Mouse (Mus musculus): ENCODE data around the gene Ano7. TPM values are rescaled to one million over a fixed set of nuclear protein-coding genes. Genes with fewer than 3 reads are reported as not detected.

The Ano7 gene
- polyA plus RNA-seq (2014; fragmentation: Nextera tagmentation; extraction: Ambion mirVana), result 0.23 TPM in 1 of 2 replicates, not detected in the other

GRCm38 (mm10) chr1:93373665-93374064 lies at the start of gene Ano7:
Gene Ano7, plus strand, starts transcription at chr1:93373930.
- ATAC-seq (ENCODE audit: low FRiP score) (no peak), DNase-seq (ENCODE audit: low spot score) (no peak)
- no peak within 1 kb of the TSS for H3K27ac ChIP-seq (ENCODE audit: low read depth, low read length)
- no peaks in the 10 kb centered on the region for H3K4me1 ChIP-seq (replicated peaks; ENCODE audit: control insufficient read depth, insufficient read depth, low read length)
- no peaks in the 10 kb centered on the region for H3K9me3 ChIP-seq (ENCODE audit: control insufficient read depth, low read length)
- H3K27me3 ChIP-seq (ENCODE audit: control insufficient read depth, insufficient read depth, low read length), result no peaks in the 10 kb centered on the region
- no peak within 1 kb of the TSS for H3K4me2 ChIP-seq (replicated peaks; ENCODE audit: low read depth, low read length)
- no peaks in the 10 kb centered on the region for H3K36me3 ChIP-seq (ENCODE audit: control insufficient read depth, insufficient read depth, low read length)
- no peak within 1 kb of the TSS for H3K9ac ChIP-seq (ENCODE audit: low read depth, low read length)
- WGBS, result 82% methylated on average over 4 of the region's 4 CpGs
- no peak within 1 kb of the TSS for H3K4me3 ChIP-seq (ENCODE audit: low read depth, low read length)

- no peaks in the 10 kb centered on the region; the same call in 1 of the 2 replicates for H3K4me1 ChIP-seq (replicated peaks; ENCODE audit: control insufficient read depth, insufficient read depth, low read length)
- DNase-seq (ENCODE audit: low spot score) (no peak), ATAC-seq (ENCODE audit: low FRiP score) (no peak)
- WGBS, result 91% methylated on average over 6 of the region's 6 CpGs
- H3K9ac ChIP-seq (ENCODE audit: low read depth, low read length), result no peak overlapping the region
- no peak overlapping the region for H3K27ac ChIP-seq (ENCODE audit: low read depth, low read length)
- no peaks in the 10 kb centered on the region for H3K27me3 ChIP-seq (ENCODE audit: control insufficient read depth, insufficient read depth, low read length)
- H3K9me3 ChIP-seq (ENCODE audit: control insufficient read depth, low read length), result no peaks in the 10 kb centered on the region
- H3K36me3 ChIP-seq (ENCODE audit: control insufficient read depth, insufficient read depth, low read length), result 0 out of 2 replicates have a peak, but pooled peaks cover 7% of the 10 kb centered on the region
- no peak overlapping the region for H3K4me2 ChIP-seq (replicated peaks; ENCODE audit: low read depth, low read length)
- H3K4me3 ChIP-seq (ENCODE audit: low read depth, low read length), result no peak overlapping the region
Measured at GRCm38 (mm10) chr1:93323973-93324372, 49.8 kb upstream of the Ano7 start.

DNA sequence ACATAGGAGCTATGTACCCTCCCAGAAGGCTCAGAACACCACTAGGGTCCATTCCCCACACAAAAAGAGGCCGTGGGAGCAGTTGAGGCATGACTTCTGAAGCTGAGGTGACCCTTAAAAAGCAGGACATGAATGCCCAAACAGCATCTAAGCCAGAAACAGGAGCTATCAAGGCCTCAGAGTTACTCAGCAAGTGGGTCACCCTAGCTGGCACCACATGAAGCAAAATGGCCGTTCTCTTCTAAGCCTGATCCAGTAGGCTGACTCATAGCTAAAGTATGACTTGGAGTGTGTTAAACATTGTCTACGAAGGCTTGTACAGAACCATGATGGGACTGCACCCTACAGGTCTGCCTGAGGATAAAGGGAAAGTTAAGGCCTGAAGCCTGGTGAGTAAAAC lies 47.3 kb upstream of the Ano7 start:
- Histone ChIP-seq H3K9ac (ENCODE audit: low read depth, low read length) (no peak overlapping the region), H3K4me1 (replicated peaks; ENCODE audit: control insufficient read depth, insufficient read depth, low read length) (no peaks in the 10 kb centered on the region; the same call in 1 of the 2 replicates), H3K27ac (ENCODE audit: low read depth, low read length) (no peak overlapping the region), H3K4me2 (replicated peaks; ENCODE audit: low read depth, low read length) (no peak overlapping the region), H3K27me3 (ENCODE audit: control insufficient read depth, insufficient read depth, low read length) (no peaks in the 10 kb centered on the region), H3K4me3 (ENCODE audit: low read depth, low read length) (no peak overlapping the region), H3K36me3 (ENCODE audit: control insufficient read depth, insufficient read depth, low read length) (0 out of 2 replicates have a peak, but pooled peaks cover 7% of the 10 kb centered on the region), H3K9me3 (ENCODE audit: control insufficient read depth, low read length) (no peaks in the 10 kb centered on the region)
- DNase-seq (ENCODE audit: low spot score) (no peak), ATAC-seq (ENCODE audit: low FRiP score) (no peak)
- WGBS, result 90% methylated on average over 3 of the region's 3 CpGs

DNA sequence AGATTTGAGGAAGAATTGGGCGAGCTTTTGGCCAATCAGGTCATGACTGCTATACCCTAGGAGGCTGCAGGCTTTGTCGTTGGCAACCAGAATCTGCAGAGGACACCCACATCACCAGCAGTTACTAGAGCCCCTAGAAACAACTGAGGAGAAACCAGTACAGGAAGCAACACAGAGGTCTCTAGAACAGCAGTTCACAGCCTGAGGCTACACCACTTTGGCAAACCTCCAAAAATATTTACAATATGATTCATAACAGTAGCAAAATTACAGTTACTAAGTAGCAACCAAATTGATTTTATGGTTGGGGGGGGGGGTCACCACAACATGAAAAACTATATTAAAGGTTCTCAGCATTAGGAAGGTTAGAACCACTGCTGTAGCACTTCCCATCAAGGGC lies 39.1 kb upstream of the Ano7 start:
- ATAC-seq (ENCODE audit: low FRiP score) (no peak), DNase-seq (ENCODE audit: low spot score) (no peak)
- Histone ChIP-seq H3K9me3 (ENCODE audit: control insufficient read depth, low read length) (no peaks in the 10 kb centered on the region), H3K4me2 (replicated peaks; ENCODE audit: low read depth, low read length) (no peak overlapping the region), H3K27ac (ENCODE audit: low read depth, low read length) (no peak overlapping the region), H3K9ac (ENCODE audit: low read depth, low read length) (no peak overlapping the region), H3K27me3 (ENCODE audit: control insufficient read depth, insufficient read depth, low read length) (no peaks in the 10 kb centered on the region), H3K4me3 (ENCODE audit: low read depth, low read length) (no peak overlapping the region), H3K4me1 (replicated peaks; ENCODE audit: control insufficient read depth, insufficient read depth, low read length) (no peaks in the 10 kb centered on the region), H3K36me3 (ENCODE audit: control insufficient read depth, insufficient read depth, low read length) (0 out of 2 replicates have a peak, but pooled peaks cover 3% of the 10 kb centered on the region)
- 82% methylated on average over 2 of the region's 2 CpGs for WGBS

DNA sequence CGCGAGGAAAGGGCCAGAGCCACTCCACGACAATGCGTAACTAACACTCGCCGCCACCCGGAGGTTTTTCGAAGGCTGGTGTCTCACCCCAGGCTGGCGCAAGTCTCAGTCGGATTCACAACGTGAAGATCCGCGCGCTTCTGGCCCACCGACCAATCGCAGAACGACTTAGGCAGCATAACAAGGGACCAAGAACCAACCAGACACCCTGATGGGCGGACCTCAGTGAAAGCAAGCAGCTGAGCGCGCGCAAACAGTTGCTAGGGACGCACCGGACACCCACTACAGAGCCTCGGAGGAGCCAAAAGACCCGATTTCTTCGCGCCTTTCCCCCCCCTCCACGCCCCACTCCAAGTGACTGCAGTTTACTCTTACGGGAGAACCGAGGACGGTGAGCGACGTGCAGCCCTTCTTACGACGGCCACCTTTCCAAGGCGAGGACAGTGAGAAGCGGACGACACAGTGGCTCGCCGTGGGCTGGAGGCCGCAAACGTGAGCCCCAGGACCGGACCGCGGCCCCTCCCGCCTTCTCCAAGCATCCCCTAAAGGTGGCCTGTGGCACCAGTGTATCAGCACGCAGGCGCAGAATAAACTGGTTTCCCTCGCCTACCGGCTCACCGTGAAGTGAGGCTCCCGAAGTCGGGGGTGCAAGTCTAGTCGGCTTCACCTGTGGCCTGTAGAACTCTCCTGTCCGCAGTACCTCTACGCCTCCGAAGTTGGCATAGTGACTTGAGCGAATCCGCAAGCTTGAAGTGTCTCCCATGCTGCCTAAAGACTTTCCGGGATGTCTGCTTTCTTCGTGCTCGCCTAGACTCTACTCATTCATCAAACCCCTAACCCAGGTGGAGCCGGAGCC lies 30.9 kb upstream of the Ano7 start, which contains the start of the genes Ppp1r7 and Pask:
TSS of gene Ppp1r7 (plus strand) at position 207 of the 856 bp plus-strand sequence.
TSS of gene Pask (minus strand) at position 835 of the 856 bp plus-strand sequence.
- H3K27ac ChIP-seq (ENCODE audit: low read depth, low read length), result peak within 1 kb of the TSS; percentile 51
- H3K27me3 ChIP-seq (ENCODE audit: control insufficient read depth, insufficient read depth, low read length), result no peaks in the 10 kb centered on the region
- H3K4me2 ChIP-seq (replicated peaks; ENCODE audit: low read depth, low read length), result peak within 1 kb of the TSS; percentile 74
- peak within 1 kb of the TSS; percentile 89 for H3K4me3 ChIP-seq (ENCODE audit: low read depth, low read length)
- H3K36me3 ChIP-seq (ENCODE audit: control insufficient read depth, insufficient read depth, low read length), result no peaks in the 10 kb centered on the region
- peak within 1 kb of the TSS; percentile 83 for H3K9ac ChIP-seq (ENCODE audit: low read depth, low read length)
- 0 out of 2 replicates have a peak, but pooled peaks cover 2% of the 10 kb centered on the region for H3K4me1 ChIP-seq (replicated peaks; ENCODE audit: control insufficient read depth, insufficient read depth, low read length)
- no peaks in the 10 kb centered on the region for H3K9me3 ChIP-seq (ENCODE audit: control insufficient read depth, low read length)
- ATAC-seq (ENCODE audit: low FRiP score), result peak; percentile 95
- whole genome bisulfite sequencing, result under 1% methylated on average over 63 of the region's 63 CpGs
- DNase-seq (ENCODE audit: low spot score), result peak; percentile 98

- WGBS, result under 1% methylated on average over 39 of the region's 39 CpGs
- H3K36me3 ChIP-seq (ENCODE audit: control insufficient read depth, insufficient read depth, low read length), result no peaks in the 10 kb centered on the region
- H3K4me2 ChIP-seq (replicated peaks; ENCODE audit: low read depth, low read length), result peak overlapping the region; percentile 74
- DNase-seq (ENCODE audit: low spot score), result peak; percentile 92
- 0 out of 2 replicates have a peak, but pooled peaks cover 2% of the 10 kb centered on the region for H3K4me1 ChIP-seq (replicated peaks; ENCODE audit: control insufficient read depth, insufficient read depth, low read length)
- H3K9ac ChIP-seq (ENCODE audit: low read depth, low read length), result peak overlapping the region; percentile 83
- ATAC-seq (ENCODE audit: low FRiP score), result peak; percentile 96
- peak overlapping the region; percentile 21; the same call in 1 of the 2 replicates for H3K27ac ChIP-seq (ENCODE audit: low read depth, low read length)
- H3K27me3 ChIP-seq (ENCODE audit: control insufficient read depth, insufficient read depth, low read length), result no peaks in the 10 kb centered on the region
- no peaks in the 10 kb centered on the region for H3K9me3 ChIP-seq (ENCODE audit: control insufficient read depth, low read length)
- peak overlapping the region; percentile 89 for H3K4me3 ChIP-seq (ENCODE audit: low read depth, low read length)
Measured at GRCm38 (mm10) chr1:93343504-93344047, 30.2 kb upstream of the Ano7 start.

GRCm38 (mm10) chr1:93347176-93347575 lies 26.6 kb upstream of the Ano7 start:
- WGBS, result 95% methylated on average over 5 of the region's 5 CpGs
- H3K4me2 ChIP-seq (replicated peaks; ENCODE audit: low read depth, low read length), result no peak overlapping the region
- no peak for ATAC-seq (ENCODE audit: low FRiP score)

DNA sequence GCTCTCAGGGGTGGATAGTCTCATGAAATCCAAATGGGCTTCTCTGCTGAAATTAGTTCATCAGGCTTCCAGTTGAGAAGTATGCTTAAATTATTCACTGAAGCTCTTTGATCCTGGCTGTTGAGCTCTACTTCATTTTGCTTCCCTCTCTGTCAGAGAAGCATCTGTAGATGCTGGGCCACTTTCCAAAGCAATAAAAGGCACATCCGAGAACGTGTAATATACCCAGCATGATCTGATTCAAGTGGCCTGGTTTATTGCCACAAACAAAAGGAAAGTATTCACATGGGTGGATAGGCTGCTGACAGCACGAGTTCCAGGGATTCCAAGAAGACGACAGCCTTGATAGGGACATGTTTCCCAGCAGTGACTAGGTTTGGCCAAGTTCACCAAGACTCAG lies 24.0 kb upstream of the Ano7 start:
- no peak overlapping the region for H3K4me3 ChIP-seq (ENCODE audit: low read depth, low read length)
- H3K9me3 ChIP-seq (ENCODE audit: control insufficient read depth, low read length), result no peaks in the 10 kb centered on the region
- DNase-seq (ENCODE audit: low spot score), result no peak
- no peaks in the 10 kb centered on the region for H3K4me1 ChIP-seq (replicated peaks; ENCODE audit: control insufficient read depth, insufficient read depth, low read length)
- H3K36me3 ChIP-seq (ENCODE audit: control insufficient read depth, insufficient read depth, low read length), result 0 out of 2 replicates have a peak, but pooled peaks cover 6% of the 10 kb centered on the region
- no peak for ATAC-seq (ENCODE audit: low FRiP score)
- 78% methylated on average over 4 of the region's 4 CpGs for WGBS
- H3K27ac ChIP-seq (ENCODE audit: low read depth, low read length), result no peak overlapping the region
- H3K27me3 ChIP-seq (ENCODE audit: control insufficient read depth, insufficient read depth, low read length), result no peaks in the 10 kb centered on the region
- H3K4me2 ChIP-seq (replicated peaks; ENCODE audit: low read depth, low read length), result no peak overlapping the region
- H3K9ac ChIP-seq (ENCODE audit: low read depth, low read length), result no peak overlapping the region

More at GRCm38 (mm10) chr1:93347176-93347575, 26.6 kb upstream of the Ano7 start:
- Histone ChIP-seq H3K4me3 (ENCODE audit: low read depth, low read length) (no peak overlapping the region), H3K27me3 (ENCODE audit: control insufficient read depth, insufficient read depth, low read length) (no peaks in the 10 kb centered on the region), H3K36me3 (ENCODE audit: control insufficient read depth, insufficient read depth, low read length) (0 out of 2 replicates have a peak, but pooled peaks cover 6% of the 10 kb centered on the region), H3K4me1 (replicated peaks; ENCODE audit: control insufficient read depth, insufficient read depth, low read length) (0 out of 2 replicates have a peak, but pooled peaks cover 2% of the 10 kb centered on the region), H3K9me3 (ENCODE audit: control insufficient read depth, low read length) (no peaks in the 10 kb centered on the region), H3K27ac (ENCODE audit: low read depth, low read length) (no peak overlapping the region), H3K9ac (ENCODE audit: low read depth, low read length) (no peak overlapping the region)
- no peak for DNase-seq (ENCODE audit: low spot score)
